Mouse (Mus musculus) lung, embryonic 16.5 days (tissue): Measurements from ENCODE around the gene D5Ertd577e. TPM values are rescaled to one million over a fixed set of nuclear protein-coding genes. Genes with fewer than 3 reads are reported as not detected.
"Not testable (repeated sequence)": the region's sequence is repeated elsewhere in the genome, so short reads cannot be mapped to it uniquely, and the experiment has no call there.

Source experiments
- ATAC-seq: fragments of 200-750 bp; cut with Nextera tagmentation; 2 replicates; pipeline ENCODE4 v1.8.0; 2017; ENCODE audit warnings: low read depth, mild to moderate bottlenecking, moderate library complexity
- H3K27ac ChIP-seq: fragments of 300-500 bp; sonication (generic); 2 replicates; pipeline ENCODE4 v1.5.1; 2014; ENCODE audit warnings: mild to moderate bottlenecking, control low read depth, low read length
- H3K27me3 ChIP-seq: fragments of 300-500 bp; sonication (generic); 2 replicates; pipeline ENCODE4 v1.6.1; 2014; ENCODE audit warnings: low read depth, low read length, mixed read lengths; ENCODE audit not compliant: control insufficient read depth, insufficient read depth
- H3K36me3 ChIP-seq: fragments of 300-500 bp; sonication (generic); 2 replicates; pipeline ENCODE4 v1.6.1; 2014; ENCODE audit warnings: low read length; ENCODE audit not compliant: control insufficient read depth, insufficient read depth
- H3K4me1 ChIP-seq: fragments of 300-500 bp; sonication (generic); replicated peaks from 2 replicates; pipeline ENCODE4 v1.6.1; 2014; ENCODE audit warnings: low read length, mixed read lengths; ENCODE audit not compliant: control insufficient read depth, insufficient read depth
- H3K4me2 ChIP-seq: fragments of 300-500 bp; sonication (generic); 2 replicates; pipeline ENCODE4 v1.6.1; 2014; ENCODE audit warnings: low read depth, low read length, control low read depth
- H3K4me3 ChIP-seq: fragments of 300-500 bp; sonication (generic); 2 replicates; pipeline ENCODE4 v1.5.1; 2014; ENCODE audit warnings: mild to moderate bottlenecking, low read length, control low read depth
- H3K9ac ChIP-seq: fragments of 300-500 bp; sonication (generic); 2 replicates; pipeline ENCODE4 v1.6.1; 2014; ENCODE audit warnings: low read length, control low read depth
- H3K9me3 ChIP-seq: fragments of 300-500 bp; sonication (generic); 2 replicates; pipeline ENCODE4 v1.6.1; 2016; ENCODE audit warnings: low read length; ENCODE audit not compliant: control insufficient read depth
- WGBS: fragments of 180-500 bp; shearing (Covaris S2); extraction: QIAGEN DNeasy Blood & Tissue Kit; methylation state at CpG from one replicate; pipeline ENCODE4 v1.1.7; 2014; 5-methylcytosine and 5-hydroxymethylcytosine counted together
- polyA plus RNA-seq: library from polyadenylated mRNA; unstranded; fragments of >200 nt; fragmentation: Nextera tagmentation; extraction: Ambion mirVana; gene quantifications from 2 replicates; pipeline ENCODE4 v1.2.1, GENCODE M21; 2015

D5Ertd577e gene
- polyA plus RNA-seq, result not detected in 2 replicates

DNA sequence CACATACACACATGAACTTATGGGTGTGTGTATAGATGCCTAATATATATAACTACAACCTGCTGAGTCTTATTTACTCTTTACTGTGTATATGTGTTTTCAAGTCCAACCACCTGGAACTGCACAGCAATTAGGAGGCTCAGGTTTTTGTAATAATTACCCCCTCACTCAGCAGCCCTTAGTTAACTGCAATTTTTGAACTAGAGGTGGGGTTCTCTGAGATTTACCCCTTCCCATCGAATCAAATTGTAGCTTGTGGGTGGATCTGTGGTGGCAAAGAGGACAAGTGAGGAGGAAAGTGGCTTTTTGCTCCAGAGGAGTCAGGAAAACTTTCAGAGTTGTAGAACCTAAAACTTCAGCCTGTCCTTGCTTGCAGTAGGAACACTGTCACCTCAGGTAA is at the start of gene D5Ertd577e:
D5Ertd577e (plus strand) TSS at position 301 of the 400 bp plus-strand sequence.
- not testable (repeated sequence) for H3K27me3 ChIP-seq, H3K9me3 ChIP-seq, ATAC-seq, H3K9ac ChIP-seq, H3K4me1 ChIP-seq, H3K36me3 ChIP-seq, H3K4me2 ChIP-seq, H3K27ac ChIP-seq, H3K4me3 ChIP-seq
- 17% methylated on average over 1 of the region's 1 CpGs for WGBS

DNA sequence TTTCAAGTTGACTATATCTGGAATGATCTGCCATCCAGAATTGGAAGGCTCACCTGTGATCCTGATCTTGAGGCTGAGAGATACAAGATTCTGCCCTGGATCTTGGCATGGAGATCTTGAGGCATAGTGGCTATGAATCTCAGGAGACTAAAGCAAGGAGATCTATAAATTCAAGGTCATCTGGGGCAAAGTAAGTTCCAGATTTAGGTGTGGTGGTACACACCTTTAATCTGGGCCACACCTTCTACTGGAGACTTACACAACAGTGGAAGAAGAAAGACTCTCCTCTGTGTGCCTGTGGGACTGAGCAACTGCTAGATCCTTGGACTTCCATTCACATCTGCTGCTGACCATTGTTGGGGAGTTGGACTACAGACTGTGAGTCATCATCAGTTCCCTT is 53.9 kb downstream of the D5Ertd577e start, which contains the start of gene Gm3286:
Gm3286 (plus strand) TSS at position 301 of the 400 bp plus-strand sequence.
- ATAC-seq, H3K4me1 ChIP-seq, H3K27ac ChIP-seq: not testable (repeated sequence)

More for the DNA sequence above, 53.9 kb downstream of the D5Ertd577e start, which contains the start of gene Gm3286:
- not testable (repeated sequence) for H3K4me3 ChIP-seq, H3K4me2 ChIP-seq, H3K27me3 ChIP-seq, H3K36me3 ChIP-seq, H3K9me3 ChIP-seq, H3K9ac ChIP-seq

Other genes with a start within 250 kb of the D5Ertd577e start
- not detected in 2 replicates for gene Gm10424, start 184.0 kb upstream of the D5Ertd577e start, polyA plus RNA-seq
- not detected in 2 replicates for gene Gm3259, start 150.9 kb upstream of the D5Ertd577e start, polyA plus RNA-seq
- not detected in 2 replicates for gene Gm3286, start 54.0 kb downstream of the D5Ertd577e start, polyA plus RNA-seq
- not detected in 2 replicates for gene Gm7971, start 138.1 kb downstream of the D5Ertd577e start, polyA plus RNA-seq